Mouse (Mus musculus) hindbrain, embryonic 11.5 days (tissue): ENCODE results near the gene Dnmt3b. TPM values are rescaled to one million over a fixed set of nuclear protein-coding genes. Genes with fewer than 3 reads are reported as not detected.

Experiments used
- ATAC-seq: fragments of 200-750 bp; cut with Nextera tagmentation; 2 replicates; pipeline ENCODE4 v1.8.0; 2017; ENCODE audit warnings: mild to moderate bottlenecking, moderate TSS enrichment, moderate library complexity; ENCODE audit not compliant: low FRiP score
- DNase-seq: peaks from one replicate; pipeline ENCODE4 v3.0.0-alpha.2; 2015; ENCODE audit warnings: low spot score
- H3K27ac ChIP-seq: fragments of 300-500 bp; sonication (generic); 2 replicates; pipeline ENCODE4 v1.5.1; 2014; ENCODE audit warnings: mild to moderate bottlenecking, low read depth, low read length
- H3K27me3 ChIP-seq: fragments of 300-500 bp; sonication (generic); 2 replicates; pipeline ENCODE4 v1.6.1; 2014; ENCODE audit warnings: mild to moderate bottlenecking, low read length, moderate library complexity, mixed read lengths; ENCODE audit not compliant: control insufficient read depth, insufficient read depth
- H3K36me3 ChIP-seq: fragments of 300-500 bp; sonication (generic); 2 replicates; pipeline ENCODE4 v1.6.1; 2014; ENCODE audit warnings: mild to moderate bottlenecking, low read length, moderate library complexity, mixed read lengths; ENCODE audit not compliant: control insufficient read depth, insufficient read depth
- H3K4me1 ChIP-seq: fragments of 300-500 bp; sonication (generic); replicated peaks from 2 replicates; pipeline ENCODE4 v1.6.1; 2014; ENCODE audit warnings: low read length, mixed read lengths; ENCODE audit not compliant: control insufficient read depth, insufficient read depth
- H3K4me2 ChIP-seq: fragments of 300-500 bp; sonication (generic); replicated peaks from 2 replicates; pipeline ENCODE4 v1.6.1; 2014; ENCODE audit warnings: mild to moderate bottlenecking, low read depth, low read length
- H3K4me3 ChIP-seq: fragments of 300-500 bp; sonication (generic); 2 replicates; pipeline ENCODE4 v1.5.1; 2014; ENCODE audit warnings: low read depth, low read length
- H3K9ac ChIP-seq: fragments of 300-500 bp; sonication (generic); 2 replicates; pipeline ENCODE4 v1.6.1; 2014; ENCODE audit warnings: low read depth, low read length
- H3K9me3 ChIP-seq: fragments of 300-500 bp; sonication (generic); 2 replicates; pipeline ENCODE4 v1.6.1; 2016; ENCODE audit warnings: low read length; ENCODE audit not compliant: control insufficient read depth
- WGBS: fragments of 180-500 bp; shearing (Covaris S2); extraction: QIAGEN DNeasy Blood & Tissue Kit; methylation state at CpG from one replicate; pipeline ENCODE4 v1.1.7; 2014; 5-methylcytosine and 5-hydroxymethylcytosine counted together
- polyA plus RNA-seq: library from polyadenylated mRNA; unstranded; fragments of >200 nt; fragmentation: Nextera tagmentation; extraction: Ambion mirVana; gene quantifications from 2 replicates; pipeline ENCODE4 v1.2.1, GENCODE M21; 2014

The Dnmt3b gene
- polyA plus RNA-seq, 1 experiment from 2014 or later, result 10.3 TPM

- 62% methylated on average over 10 of the region's 10 CpGs for WGBS
- Histone ChIP-seq H3K27me3 (no peaks in the 10 kb centered on the region), H3K9ac (no peak overlapping the region), H3K9me3 (no peaks in the 10 kb centered on the region), H3K4me3 (no peak overlapping the region), H3K36me3 (peaks cover 5% of the 10 kb centered on the region), H3K4me2 (no peak overlapping the region), H3K4me1 (no peaks in the 10 kb centered on the region), H3K27ac (no peak overlapping the region)
- ATAC-seq (no peak), DNase-seq (no peak)
These were observed 26.8 kb upstream of the Dnmt3b start for GRCm38 (mm10) chr2:153622449-153622848.

- no peak overlapping the region for H3K4me2 ChIP-seq
- no peak overlapping the region for H3K9ac ChIP-seq
- no peak overlapping the region for H3K27ac ChIP-seq
- 91% methylated on average over 3 of the region's 3 CpGs for WGBS
- ATAC-seq (no peak), DNase-seq (no peak)
- no peaks in the 10 kb centered on the region for H3K9me3 ChIP-seq
- no peaks in the 10 kb centered on the region for H3K27me3 ChIP-seq
- H3K36me3 ChIP-seq, result peaks cover 2% of the 10 kb centered on the region; the same call in 1 of the 2 replicates
- H3K4me1 ChIP-seq, result no peaks in the 10 kb centered on the region
- H3K4me3 ChIP-seq, result no peak overlapping the region
These were observed 18.3 kb upstream of the Dnmt3b start for GRCm38 (mm10) chr2:153630950-153631349.

GRCm38 (mm10) chr2:153631976-153632870 is 17.0 kb upstream of the Dnmt3b start, which contains the start of gene Commd7:
Gene Commd7, minus strand, starts transcription at chr2:153632781.
- Histone ChIP-seq H3K27ac (peak within 1 kb of the TSS; percentile 86), H3K9me3 (no peaks in the 10 kb centered on the region)
- WGBS, result 4% methylated on average over 53 of the region's 53 CpGs

GRCm38 (mm10) chr2:153632871-153633226 is 16.4 kb upstream of the Dnmt3b start:
- Histone ChIP-seq H3K9me3 (no peaks in the 10 kb centered on the region), H3K4me3 (peak overlapping the region; percentile 82), H3K4me2 (peak overlapping the region; percentile 68), H3K9ac (peak overlapping the region; percentile 93), H3K27ac (peak overlapping the region; percentile 86; the same call in 1 of the 2 replicates), H3K4me1 (no peaks in the 10 kb centered on the region), H3K36me3 (peaks cover 2% of the 10 kb centered on the region; the same call in 1 of the 2 replicates), H3K27me3 (no peaks in the 10 kb centered on the region)
- DNase-seq (no peak), ATAC-seq (no peak; the same call in 1 of the 2 replicates)
- 27% methylated on average over 2 of the region's 2 CpGs for WGBS

More at GRCm38 (mm10) chr2:153631976-153632870, 17.0 kb upstream of the Dnmt3b start, which contains the start of gene Commd7:
- DNase-seq (peak; percentile 93), ATAC-seq (peak; percentile 89)
- Histone ChIP-seq H3K4me1 (no peaks in the 10 kb centered on the region), H3K4me2 (peak within 1 kb of the TSS; percentile 68), H3K36me3 (peaks cover 2% of the 10 kb centered on the region; the same call in 1 of the 2 replicates), H3K4me3 (peak within 1 kb of the TSS; percentile 82), H3K27me3 (no peaks in the 10 kb centered on the region), H3K9ac (peak within 1 kb of the TSS; percentile 93)

- H3K9me3 ChIP-seq, result no peaks in the 10 kb centered on the region
- 91% methylated on average over 5 of the region's 5 CpGs for WGBS
- DNase-seq, result no peak
- no peaks in the 10 kb centered on the region for H3K27me3 ChIP-seq
- H3K4me1 ChIP-seq, result no peaks in the 10 kb centered on the region
- H3K9ac ChIP-seq, result no peak overlapping the region
- no peak for ATAC-seq
- H3K4me3 ChIP-seq, result no peak overlapping the region
- H3K27ac ChIP-seq, result no peak overlapping the region
- H3K4me2 ChIP-seq, result no peak overlapping the region
- peaks cover under 1% of the 10 kb centered on the region; the same call in 1 of the 2 replicates for H3K36me3 ChIP-seq
These were observed 16.0 kb upstream of the Dnmt3b start for GRCm38 (mm10) chr2:153633259-153633658.

- WGBS, result 22% methylated on average over 15 of the region's 15 CpGs
- Histone ChIP-seq H3K4me3 (no peak overlapping the region), H3K9ac (no peak overlapping the region), H3K27ac (no peak overlapping the region), H3K4me1 (no peaks in the 10 kb centered on the region), H3K9me3 (no peaks in the 10 kb centered on the region), H3K27me3 (no peaks in the 10 kb centered on the region), H3K36me3 (no peaks in the 10 kb centered on the region), H3K4me2 (no peak overlapping the region)
- DNase-seq (no peak), ATAC-seq (no peak)
These were observed 10.1 kb upstream of the Dnmt3b start for GRCm38 (mm10) chr2:153638977-153639680.

GRCm38 (mm10) chr2:153642496-153642895 is 6.8 kb upstream of the Dnmt3b start:
- DNase-seq (no peak), ATAC-seq (no peak)
- H3K9ac ChIP-seq, result no peak overlapping the region
- 21% methylated on average over 3 of the region's 3 CpGs for WGBS
- H3K4me1 ChIP-seq, result no peaks in the 10 kb centered on the region
- no peak overlapping the region for H3K4me3 ChIP-seq
- H3K9me3 ChIP-seq, result no peaks in the 10 kb centered on the region
- no peaks in the 10 kb centered on the region for H3K27me3 ChIP-seq
- H3K36me3 ChIP-seq, result no peaks in the 10 kb centered on the region
- H3K4me2 ChIP-seq, result no peak overlapping the region
- no peak overlapping the region for H3K27ac ChIP-seq

- no peaks in the 10 kb centered on the region for H3K4me1 ChIP-seq
- no peak for ATAC-seq
These were observed 6.3 kb upstream of the Dnmt3b start for GRCm38 (mm10) chr2:153642999-153643398.

More at GRCm38 (mm10) chr2:153642999-153643398, 6.3 kb upstream of the Dnmt3b start:
- no peaks in the 10 kb centered on the region for H3K27me3 ChIP-seq
- no peak for DNase-seq
- H3K4me2 ChIP-seq, result no peak overlapping the region
- H3K36me3 ChIP-seq, result no peaks in the 10 kb centered on the region
- H3K4me3 ChIP-seq, result no peak overlapping the region
- H3K9ac ChIP-seq, result no peak overlapping the region
- H3K27ac ChIP-seq, result no peak overlapping the region
- 19% methylated on average over 6 of the region's 6 CpGs for WGBS
- no peaks in the 10 kb centered on the region for H3K9me3 ChIP-seq
